Mouse (Mus musculus): ENCODE data around the gene Adcy3.

Adcy3 gene

GRCm38 (mm10) chr12:4132941-4133846, at the start of gene Adcy3:
Gene Adcy3 (plus strand): TSS chr12:4133103.
- peak; percentile 49 for DNase-seq (ENCODE audit: low spot score)

- no peak for DNase-seq (ENCODE audit: low spot score)
Observed at GRCm38 (mm10) chr12:4083441-4083840, 49.5 kb upstream of the Adcy3 start.

- DNase-seq (ENCODE audit: low spot score), result peak; percentile 66
Observed at GRCm38 (mm10) chr12:4107383-4107782, 25.5 kb upstream of the Adcy3 start.

GRCm38 (mm10) chr12:4116132-4116531, 16.8 kb upstream of the Adcy3 start:
- no peak for DNase-seq (ENCODE audit: low spot score)

- no peak for DNase-seq (ENCODE audit: low spot score)
Observed at GRCm38 (mm10) chr12:4117136-4117535, 15.8 kb upstream of the Adcy3 start.

GRCm38 (mm10) chr12:4117579-4117978, 15.3 kb upstream of the Adcy3 start:
- no peak for DNase-seq (ENCODE audit: low spot score)

GRCm38 (mm10) chr12:4127346-4127745, 5.6 kb upstream of the Adcy3 start:
- no peak for DNase-seq (ENCODE audit: low spot score)

- peak; percentile 14 for DNase-seq (ENCODE audit: low spot score)
Observed at GRCm38 (mm10) chr12:4133847-4134212, 927 bp downstream of the Adcy3 start.

- DNase-seq (ENCODE audit: low spot score), result no peak
Observed at GRCm38 (mm10) chr12:4143179-4143578, 10.3 kb downstream of the Adcy3 start.

- no peak for DNase-seq (ENCODE audit: low spot score)
Observed at GRCm38 (mm10) chr12:4150936-4151335, 18.0 kb downstream of the Adcy3 start.

GRCm38 (mm10) chr12:4151969-4152368, 19.1 kb downstream of the Adcy3 start:
- DNase-seq (ENCODE audit: low spot score), result no peak

GRCm38 (mm10) chr12:4157466-4157865, 24.6 kb downstream of the Adcy3 start:
- no peak for DNase-seq (ENCODE audit: low spot score)

GRCm38 (mm10) chr12:4158179-4158578, 25.3 kb downstream of the Adcy3 start:
- DNase-seq (ENCODE audit: low spot score), result no peak

- DNase-seq (ENCODE audit: low spot score), result no peak
Observed at GRCm38 (mm10) chr12:4158868-4159632, 26.1 kb downstream of the Adcy3 start.

- DNase-seq (ENCODE audit: low spot score), result no peak
Observed at GRCm38 (mm10) chr12:4160322-4160721, 27.4 kb downstream of the Adcy3 start.

- no peak for DNase-seq (ENCODE audit: low spot score)
Observed at GRCm38 (mm10) chr12:4162886-4163285, 30.0 kb downstream of the Adcy3 start.

- DNase-seq (ENCODE audit: low spot score), result no peak
Observed at GRCm38 (mm10) chr12:4166970-4167369, 34.1 kb downstream of the Adcy3 start.

- DNase-seq (ENCODE audit: low spot score), result no peak
Observed at GRCm38 (mm10) chr12:4169058-4169457, 36.2 kb downstream of the Adcy3 start.

- DNase-seq (ENCODE audit: low spot score), result no peak
Observed at GRCm38 (mm10) chr12:4169622-4170021, 36.7 kb downstream of the Adcy3 start.

- no peak for DNase-seq (ENCODE audit: low spot score)
Observed at GRCm38 (mm10) chr12:4173108-4173790, 40.3 kb downstream of the Adcy3 start.

GRCm38 (mm10) chr12:4178839-4179238, 45.9 kb downstream of the Adcy3 start:
- DNase-seq (ENCODE audit: low spot score), result no peak

GRCm38 (mm10) chr12:4179671-4180233, 46.8 kb downstream of the Adcy3 start:
- DNase-seq (ENCODE audit: low spot score), result no peak

Measured in ovary, postnatal 14 days (tissue).